Mouse (Mus musculus): ENCODE results near the gene Lcn12. TPM values are rescaled to one million over a fixed set of nuclear protein-coding genes. Genes with fewer than 3 reads are reported as not detected.

Lcn12 gene
- not detected for total RNA-seq (2021)

GRCm38 (mm10) chr2:25493476-25493961, at the start of gene Lcn12:
TSS of gene Lcn12 (minus strand) at chr2:25493911.
- no peak for DNase-seq (ENCODE audit: low spot score)
- intact Hi-C loops (cut with DNase I), result no loop called here

- intact Hi-C loops (cut with DNase I), result no loop called here
- no peak for DNase-seq (ENCODE audit: low spot score)
These were observed 48.1 kb upstream of the Lcn12 start for GRCm38 (mm10) chr2:25541644-25542367.

- no peak for DNase-seq (ENCODE audit: low spot score)
- intact Hi-C loops (cut with DNase I), result no loop called here
These were observed 46.8 kb upstream of the Lcn12 start for GRCm38 (mm10) chr2:25540541-25540948.

GRCm38 (mm10) chr2:25536531-25536930, 42.8 kb upstream of the Lcn12 start:
- DNase-seq (ENCODE audit: low spot score), result no peak
- intact Hi-C loops (cut with DNase I), result no loop called here

- intact Hi-C loops (cut with DNase I), result no loop called here
- DNase-seq (ENCODE audit: low spot score), result no peak
These were observed 41.1 kb upstream of the Lcn12 start for GRCm38 (mm10) chr2:25534866-25535182.

- DNase-seq (ENCODE audit: low spot score), result peak; percentile 72
- intact Hi-C loops (cut with DNase I), result no loop called here
These were observed 40.6 kb upstream of the Lcn12 start for GRCm38 (mm10) chr2:25534178-25534865.

- intact Hi-C loops (cut with DNase I), result no loop called here
- no peak for DNase-seq (ENCODE audit: low spot score)
These were observed 40.0 kb upstream of the Lcn12 start for GRCm38 (mm10) chr2:25533707-25534106.

GRCm38 (mm10) chr2:25526510-25527302, 33.0 kb upstream of the Lcn12 start:
- DNase-seq (ENCODE audit: low spot score), result no peak
- intact Hi-C loops (cut with DNase I), result no loop called here

GRCm38 (mm10) chr2:25509912-25510311, 16.2 kb upstream of the Lcn12 start:
- DNase-seq (ENCODE audit: low spot score), result no peak
- intact Hi-C loops (cut with DNase I), result loop anchor here (2.0 to 10.0 kb wide), 2 partner anchors 41 to 1395 kb away; partner anchors contain the start of gene Surf6

- no peak for DNase-seq (ENCODE audit: low spot score)
- intact Hi-C loops (cut with DNase I), result loop anchor here (10.0 kb wide), 1 partner anchor 1398 kb away; the partner anchor contains the start of gene Surf6
These were observed 13.3 kb upstream of the Lcn12 start for GRCm38 (mm10) chr2:25506964-25507363.

- intact Hi-C loops (cut with DNase I), result loop anchor here (10.0 kb wide), 1 partner anchor 1399 kb away; the partner anchor contains the start of gene Surf6
- no peak for DNase-seq (ENCODE audit: low spot score)
These were observed 12.1 kb upstream of the Lcn12 start for GRCm38 (mm10) chr2:25505860-25506259.

- intact Hi-C loops (cut with DNase I), result loop anchor here (10.0 kb wide), 1 partner anchor 1400 kb away; the partner anchor contains the start of gene Surf6
- DNase-seq (ENCODE audit: low spot score), result no peak
These were observed 11.3 kb upstream of the Lcn12 start for GRCm38 (mm10) chr2:25505000-25505399.

GRCm38 (mm10) chr2:25504538-25504937, 10.8 kb upstream of the Lcn12 start:
- intact Hi-C loops (cut with DNase I), result loop anchor here (10.0 kb wide), 1 partner anchor 1400 kb away; the partner anchor contains the start of gene Surf6
- no peak for DNase-seq (ENCODE audit: low spot score)

GRCm38 (mm10) chr2:25502726-25503125, 9.0 kb upstream of the Lcn12 start:
- intact Hi-C loops (cut with DNase I), result loop anchor here (10.0 kb wide), 1 partner anchor 1402 kb away; the partner anchor contains the start of gene Surf6
- no peak for DNase-seq (ENCODE audit: low spot score)

GRCm38 (mm10) chr2:25501593-25502486, 8.1 kb upstream of the Lcn12 start, which contains the start of gene C8g:
TSS of gene C8g (minus strand) at chr2:25501719.
- intact Hi-C loops (cut with DNase I), result loop anchor here (10.0 kb wide), 1 partner anchor 1403 kb away; the partner anchor contains the start of gene Surf6
- no peak for DNase-seq (ENCODE audit: low spot score)

GRCm38 (mm10) chr2:25500576-25501405, 7.1 kb upstream of the Lcn12 start, which contains the start of gene Fbxw5:
TSS of gene Fbxw5 (plus strand) at chr2:25500750.
- peak; percentile 75 for DNase-seq (ENCODE audit: low spot score)
- intact Hi-C loops (cut with DNase I), result loop anchor here (10.0 kb wide), 1 partner anchor 1404 kb away; the partner anchor contains the start of gene Surf6

GRCm38 (mm10) chr2:25500071-25500575, 6.4 kb upstream of the Lcn12 start:
- intact Hi-C loops (cut with DNase I), result loop anchor here (10.0 kb wide), 1 partner anchor 1405 kb away; the partner anchor contains the start of gene Surf6
- DNase-seq (ENCODE audit: low spot score), result no peak

Data from heart, postnatal 25 days (tissue).